ENCODE assay signal across 16 mouse cellular contexts in the genomic region with DNA sequence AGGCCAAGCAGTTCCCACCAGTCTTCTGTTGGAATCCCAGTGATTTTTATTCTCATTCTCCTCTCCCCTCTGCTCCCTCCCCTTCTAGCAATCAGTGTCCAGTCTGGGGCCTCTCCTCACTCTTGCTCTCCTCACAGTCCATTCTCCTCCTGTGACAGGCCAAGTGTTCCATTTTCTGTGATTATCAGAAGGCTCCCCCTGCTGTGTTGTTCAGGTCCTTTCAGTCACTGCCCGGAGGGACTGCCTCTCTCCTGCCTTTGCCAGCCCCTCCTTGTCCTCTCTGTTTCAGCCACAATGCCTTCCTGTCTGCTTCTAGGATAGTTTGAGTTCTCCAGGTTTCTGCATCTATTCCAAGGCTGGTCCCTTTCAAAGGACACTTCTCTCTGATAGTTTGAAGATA. TPM values are rescaled to one million over a fixed set of nuclear protein-coding genes. Genes with fewer than 3 reads are reported as not detected.
A peak's percentile ranks its signal among the peaks of the same experiment; 100 is the strongest.
DNase-seq lines count a peak whose midpoint lies in the region; ATAC-seq and TF ChIP-seq lines count a peak whose summit lies in the region.
"Had no signal": no experiment of that assay in that cellular context is flagged by ENCODE, and none has a peak within 500 bp of the region (broad histone marks: within the 10 kb centered on the region; RNA-seq: fewer than 3 reads in every experiment).

No protein-coding gene starts in this region.

- H3K27me3 ChIP-seq in lung, postnatal 0 days (replicated peaks; ENCODE audit: insufficient read depth, low read length), result no peaks in the 10 kb centered on the region
- H3K27me3 ChIP-seq in splenic B cell, adult 2 months (ENCODE audit: control insufficient read depth, insufficient read depth, low read length, poor library complexity, severe bottlenecking), result no peaks in the 10 kb centered on the region
- H3K27me3 ChIP-seq: heart, embryonic 12.5 days; hindbrain, embryonic 15.5 days; kidney, embryonic 15.5 days; limb, embryonic 12.5 days had no signal

- no peak for DNase-seq in frontal cortex, postnatal 10 days (ENCODE audit: low spot score in 2 of 2)
- no peak for DNase-seq in lung, postnatal 0 days (ENCODE audit: low spot score)
- DNase-seq in lung, postnatal 4 days, result no peak
- peak; percentile 2 for DNase-seq in ZHBTc4 (ENCODE audit: low read depth, low spot score)
- peak; percentile 8 for DNase-seq in splenic B cell, adult 2 months (ENCODE audit: low read depth, low spot score)
- no peak for DNase-seq in yolk sac, embryonic 10.5 days (ENCODE audit: low spot score)
- DNase-seq: cerebellum, postnatal 25 days; spleen, adult 18-20 months had no signal

- H3K4me1 ChIP-seq in lung, postnatal 0 days (ENCODE audit: insufficient read depth, low read depth, low read length), result no peaks in the 10 kb centered on the region
- H3K4me1 ChIP-seq: heart, embryonic 12.5 days; hindbrain, embryonic 15.5 days; kidney, embryonic 15.5 days; limb, embryonic 12.5 days had no signal

- H3K4me2 ChIP-seq in lung, postnatal 0 days (replicated peaks; ENCODE audit: low read depth, low read length), result no peak overlapping the region
- H3K4me2 ChIP-seq: heart, embryonic 12.5 days; hindbrain, embryonic 15.5 days; kidney, embryonic 15.5 days; limb, embryonic 12.5 days had no signal

- H3K4me3 ChIP-seq in lung, postnatal 0 days (ENCODE audit: low read depth, low read length), result no peak overlapping the region
- H3K4me3 ChIP-seq: heart, embryonic 12.5 days; hindbrain, embryonic 15.5 days; kidney, embryonic 15.5 days; limb, embryonic 12.5 days; myocyte had no signal

- no peak overlapping the region for H3K27ac ChIP-seq in lung, postnatal 0 days (ENCODE audit: low read length)
- H3K27ac ChIP-seq: hindbrain, embryonic 15.5 days; kidney, embryonic 15.5 days; limb, embryonic 12.5 days; macrophage had no signal

- ATAC-seq in frontal cortex, adult (ENCODE audit: low TSS enrichment), result peak; percentile 59
- ATAC-seq in lung, postnatal 0 days, result no peak

- WGBS in lung, postnatal 0 days, result 0% methylated on average over 1 of the region's 1 CpGs

- TF ChIP-seq EP300 in lung, postnatal 0 days (IDR thresholded peaks at IDR 0.05), result no peak

- no peaks in the 10 kb centered on the region for H3K36me3 ChIP-seq in lung, postnatal 0 days (ENCODE audit: insufficient read depth, low read length)
- no peaks in the 10 kb centered on the region for H3K36me3 ChIP-seq in splenic B cell, adult 2 months (ENCODE audit: control insufficient read depth, insufficient read depth, low read length, poor library complexity, severe bottlenecking)
- H3K36me3 ChIP-seq: heart, embryonic 12.5 days; hindbrain, embryonic 15.5 days; kidney, embryonic 15.5 days; limb, embryonic 12.5 days had no signal

- no peak overlapping the region for H3K9ac ChIP-seq in lung, postnatal 0 days (replicated peaks; ENCODE audit: low read depth)
- H3K9ac ChIP-seq: heart, embryonic 12.5 days; hindbrain, embryonic 15.5 days; kidney, embryonic 15.5 days; limb, embryonic 12.5 days had no signal

- TF ChIP-seq CTCF in lung, postnatal 0 days (IDR thresholded peaks at IDR 0.05), result peak; percentile 31

- no peaks in the 10 kb centered on the region for H3K9me3 ChIP-seq in lung, postnatal 0 days (ENCODE audit: low read length)
- H3K9me3 ChIP-seq: heart, embryonic 12.5 days; hindbrain, embryonic 15.5 days; kidney, embryonic 15.5 days; limb, embryonic 12.5 days had no signal

RNA-seq across cellular contexts. Expression of a gene that starts 33.5 kb away (rescaled TPM):
- 0.58 and 0.66 TPM in 2 replicates for polyA plus RNA-seq in lung, postnatal 0 days (2015; fragmentation: Nextera tagmentation; extraction: Ambion mirVana)
- polyA plus RNA-seq: limb, embryonic 12.5 days had no signal

RNA-seq across cellular contexts. Expression of a gene that starts 35.8 kb away (rescaled TPM):
- not detected in 2 replicates for polyA plus RNA-seq in lung, postnatal 0 days (2015; fragmentation: Nextera tagmentation; extraction: Ambion mirVana)
- polyA plus RNA-seq: heart, embryonic 12.5 days; hindbrain, embryonic 15.5 days; kidney, embryonic 15.5 days; limb, embryonic 12.5 days; macrophage; myocyte; thymus, postnatal 0 days had no signal

RNA-seq across cellular contexts. Expression of a gene that starts 51.5 kb away (rescaled TPM):
- 55.9 and 56.7 TPM in 2 replicates for polyA plus RNA-seq in lung, postnatal 0 days (2015; fragmentation: Nextera tagmentation; extraction: Ambion mirVana)

Comparison
In these comparisons a context has a peak if more than half of its experiments do, and no peak if none do; other contexts are left out.
1. DNase-seq: peak in ZHBTc4 (single experiment) and splenic B cell, adult 2 months (single experiment); none in frontal cortex, postnatal 10 days (0 of 2), lung, postnatal 0 days (single experiment), lung, postnatal 4 days (0 of 2) and yolk sac, embryonic 10.5 days (single experiment).